Mouse (Mus musculus) T-cell, adult 2 months (primary cell): Measurements from ENCODE around the gene Xaf1.

Source experiments
- DNase-seq: peaks from one replicate; pipeline ENCODE4 v3.0.0; 2022; ENCODE audit warnings: low spot score

The Xaf1 gene

DNA sequence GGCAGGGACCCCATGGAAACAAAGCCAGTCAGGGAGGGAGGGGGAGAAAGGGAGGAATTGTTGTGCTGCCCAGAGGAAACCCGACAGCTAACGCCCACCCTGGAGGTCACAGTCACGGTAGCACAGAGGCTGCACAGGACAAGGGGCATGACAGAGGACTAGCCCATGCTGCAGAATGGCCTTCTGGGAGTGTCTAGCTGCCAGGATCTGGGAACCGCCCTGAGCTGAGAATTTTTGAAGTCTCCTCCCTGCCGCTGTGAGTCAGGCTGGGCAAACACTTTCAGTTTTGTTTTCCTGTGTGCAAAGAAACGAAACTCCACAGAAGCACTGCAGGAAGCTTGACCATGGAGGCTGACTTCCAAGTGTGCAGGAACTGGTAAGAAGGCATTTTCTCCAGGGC lies at the start of gene Xaf1:
Gene Xaf1 (plus strand): TSS at position 296 of the 400 bp plus-strand sequence.
- peak; percentile 60 for DNase-seq

DNA sequence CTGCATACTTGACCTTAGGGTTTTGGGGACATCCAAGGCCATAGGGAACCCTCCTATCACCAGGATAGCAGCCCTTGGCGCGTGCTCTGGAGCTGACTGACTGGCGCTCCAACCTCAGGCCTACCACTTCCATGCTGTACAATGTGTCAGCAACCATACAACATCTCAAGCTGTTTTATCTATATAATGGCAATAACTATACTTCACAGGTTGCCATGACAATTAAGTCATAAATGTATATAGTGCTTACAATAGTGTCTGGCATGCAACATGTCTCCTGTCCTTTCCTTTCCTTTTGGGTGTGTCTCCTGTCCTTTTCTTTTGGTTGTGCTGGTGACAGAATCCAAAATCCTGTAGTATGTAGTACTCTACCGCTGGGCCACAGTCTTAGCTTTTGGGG lies 45.8 kb upstream of the Xaf1 start:
- no peak for DNase-seq

DNA sequence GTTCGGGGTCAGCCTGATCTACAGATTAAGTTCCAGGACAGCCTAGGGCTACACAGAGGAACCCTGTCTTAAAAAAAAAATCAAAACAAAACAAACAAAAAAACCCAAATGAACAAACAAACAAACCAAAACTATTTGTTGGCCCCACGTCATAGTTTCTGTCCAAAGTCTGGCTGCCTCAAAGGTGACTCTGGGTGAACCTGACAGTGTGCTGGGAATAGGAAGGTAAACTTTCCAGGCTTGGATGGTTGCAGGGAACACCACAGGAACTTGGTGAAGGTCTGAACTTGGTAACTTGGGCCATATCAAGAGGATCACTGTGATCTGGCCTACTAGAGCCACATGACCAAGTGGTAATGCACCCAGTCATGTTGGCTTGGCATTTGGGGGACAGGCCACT lies 45.0 kb upstream of the Xaf1 start:
- DNase-seq, result no peak

DNA sequence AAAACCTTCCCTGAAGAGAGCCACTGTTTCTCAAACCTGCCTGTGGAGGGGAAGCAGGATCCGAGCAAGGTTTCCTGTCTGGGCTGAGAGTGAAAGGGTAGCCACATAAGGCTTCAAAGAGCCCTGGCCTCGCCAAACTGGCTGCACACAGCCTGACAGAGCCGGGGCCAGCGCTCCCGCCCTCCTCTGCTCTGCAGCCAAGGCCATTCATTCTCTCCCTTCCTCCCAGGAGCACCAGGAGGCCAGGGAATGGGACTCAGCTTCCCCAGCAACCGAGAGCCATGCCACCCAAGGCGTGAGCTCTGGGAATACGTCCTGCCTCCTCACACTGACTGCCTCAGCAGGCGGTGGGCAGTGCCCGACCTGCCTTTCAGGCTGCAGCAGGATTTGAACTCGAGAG lies 35.9 kb upstream of the Xaf1 start:
- no peak for DNase-seq

DNA sequence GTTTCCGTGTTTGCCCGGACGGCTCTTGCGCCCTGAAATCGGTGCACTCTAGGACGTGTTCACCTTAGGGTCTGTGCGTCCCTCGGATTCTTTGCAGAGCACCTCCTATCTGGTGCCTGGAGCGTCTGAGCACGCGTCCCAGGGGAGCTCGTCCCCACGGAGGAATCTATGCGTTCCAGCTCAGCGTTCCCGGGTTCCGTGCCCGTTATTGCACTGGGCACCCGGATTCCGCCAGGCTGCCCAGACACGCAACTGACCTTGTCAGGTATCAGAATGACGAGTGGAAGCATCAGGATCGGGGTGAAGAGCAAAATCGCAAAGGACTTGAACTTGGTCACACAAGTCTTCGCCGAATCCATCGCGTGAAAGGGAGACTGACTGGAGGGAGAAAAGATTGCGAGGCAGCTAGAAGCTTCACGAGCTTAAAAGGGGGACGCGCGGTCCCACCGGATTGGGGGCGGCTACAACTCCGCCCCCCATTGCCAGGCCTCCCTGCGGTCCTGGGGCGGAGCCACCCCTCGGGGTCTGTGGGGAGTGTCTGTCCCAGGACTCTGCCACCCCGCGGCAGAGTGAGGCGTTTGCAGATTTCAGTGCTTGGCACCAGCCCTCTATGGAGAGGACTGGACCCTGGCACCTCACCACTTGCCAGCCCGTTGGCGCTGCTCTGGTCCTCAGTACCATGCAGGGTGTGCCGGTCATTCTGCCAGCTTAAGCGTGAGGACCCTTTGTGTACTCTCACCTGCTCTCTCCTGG lies 35.0 kb upstream of the Xaf1 start:
- DNase-seq, result peak; percentile 25

DNA sequence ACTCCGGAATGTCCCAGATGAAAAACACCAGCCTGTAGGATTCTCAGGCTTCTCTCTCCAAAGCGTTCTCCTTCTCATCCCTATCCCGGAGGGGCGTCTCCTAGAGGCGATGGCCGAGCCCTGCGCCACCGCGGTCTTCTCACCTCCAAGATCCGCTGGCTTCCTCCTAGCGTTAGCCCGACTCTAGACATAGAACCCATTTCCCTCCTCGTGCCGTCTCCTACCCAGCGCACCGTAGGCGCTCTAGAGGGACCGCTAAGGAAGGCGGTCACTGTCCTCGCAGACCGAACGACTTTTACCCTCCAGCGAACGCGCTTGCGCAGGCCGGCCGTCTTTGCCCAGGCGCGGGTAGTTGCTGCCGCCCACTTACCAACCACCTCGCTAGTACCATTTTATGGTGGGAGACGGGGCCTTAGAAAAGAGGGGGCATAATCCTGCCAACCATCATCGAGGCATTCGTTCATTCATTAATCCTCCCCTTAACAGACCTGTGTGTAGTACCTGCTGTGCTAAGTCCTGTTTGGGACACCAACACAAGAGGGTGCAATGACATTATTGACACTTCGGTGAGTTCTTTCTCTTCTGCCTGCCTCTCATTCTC lies 34.4 kb upstream of the Xaf1 start, which contains the start of gene Slc13a5:
Gene Slc13a5 (minus strand): TSS at position 263 of the 601 bp plus-strand sequence.
- no peak for DNase-seq

DNA sequence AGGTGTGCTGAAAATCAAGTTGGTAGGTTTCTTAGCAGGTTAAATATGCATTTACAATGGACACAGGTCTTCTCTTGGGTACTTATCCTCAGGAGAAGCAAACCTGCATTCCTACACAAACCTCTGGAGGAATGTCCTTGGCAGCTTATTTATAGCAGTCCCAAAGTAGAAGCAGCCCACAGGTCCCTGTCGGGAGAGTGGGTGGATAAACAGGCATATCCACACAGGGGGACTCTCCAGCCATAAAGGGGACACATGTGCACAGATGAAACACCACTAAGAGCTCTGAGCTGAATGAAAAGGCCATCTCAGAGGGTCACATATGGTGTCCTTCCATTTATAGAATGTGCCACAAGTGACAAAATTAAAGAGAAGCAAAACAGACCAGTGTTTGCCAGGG lies 29.7 kb upstream of the Xaf1 start:
- no peak for DNase-seq

DNA sequence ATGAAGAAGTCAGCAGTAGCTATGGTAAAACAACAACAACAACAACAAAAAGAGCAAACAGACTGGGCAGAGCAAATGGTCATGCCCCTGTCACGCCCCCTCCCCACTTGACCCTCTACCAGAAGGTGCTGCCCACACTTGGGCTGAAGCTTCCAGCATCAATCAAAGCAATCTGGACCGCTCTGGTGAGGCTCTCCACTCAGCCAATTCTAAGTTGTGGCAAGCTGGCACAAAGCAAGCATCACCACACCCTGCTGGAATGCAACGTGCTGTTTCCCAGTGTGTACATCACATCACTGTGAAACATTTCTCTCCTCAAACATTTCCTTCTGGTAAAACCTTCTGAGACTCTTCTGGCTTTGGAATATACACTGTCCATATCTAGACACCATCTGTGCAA lies 28.1 kb upstream of the Xaf1 start:
- no peak for DNase-seq

DNA sequence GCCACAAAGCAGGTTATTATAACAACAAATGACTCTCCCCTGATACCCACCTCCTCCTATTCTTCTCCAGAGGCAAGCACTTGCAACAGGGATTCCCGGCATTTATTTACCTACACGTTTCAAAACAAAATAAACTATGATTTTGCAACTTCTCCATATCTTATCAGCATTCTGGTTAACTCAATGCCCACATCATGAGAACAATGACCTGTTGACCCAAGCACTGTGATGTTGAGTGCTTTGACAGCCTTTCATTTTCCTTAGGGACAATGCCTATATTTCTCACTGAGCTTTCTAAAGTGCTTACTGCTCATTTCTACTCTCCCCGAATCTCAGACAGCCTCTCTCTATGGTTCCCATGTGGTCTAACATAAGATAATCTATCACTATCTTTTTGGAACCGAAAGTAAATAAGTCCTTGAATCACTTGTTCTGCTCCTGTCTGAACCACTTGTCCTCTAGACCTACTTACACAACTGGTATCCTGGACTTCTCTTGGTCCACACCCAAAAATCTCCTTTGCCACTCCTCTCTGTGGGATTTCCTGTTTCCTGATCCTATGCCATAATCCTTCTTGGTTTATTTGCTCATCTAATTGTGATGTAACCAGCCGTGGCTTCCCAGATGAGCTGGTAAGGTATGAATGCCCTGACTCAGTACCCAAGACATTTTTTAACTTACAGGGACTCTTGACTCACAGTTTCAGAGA lies 20.1 kb upstream of the Xaf1 start:
- no peak for DNase-seq

DNA sequence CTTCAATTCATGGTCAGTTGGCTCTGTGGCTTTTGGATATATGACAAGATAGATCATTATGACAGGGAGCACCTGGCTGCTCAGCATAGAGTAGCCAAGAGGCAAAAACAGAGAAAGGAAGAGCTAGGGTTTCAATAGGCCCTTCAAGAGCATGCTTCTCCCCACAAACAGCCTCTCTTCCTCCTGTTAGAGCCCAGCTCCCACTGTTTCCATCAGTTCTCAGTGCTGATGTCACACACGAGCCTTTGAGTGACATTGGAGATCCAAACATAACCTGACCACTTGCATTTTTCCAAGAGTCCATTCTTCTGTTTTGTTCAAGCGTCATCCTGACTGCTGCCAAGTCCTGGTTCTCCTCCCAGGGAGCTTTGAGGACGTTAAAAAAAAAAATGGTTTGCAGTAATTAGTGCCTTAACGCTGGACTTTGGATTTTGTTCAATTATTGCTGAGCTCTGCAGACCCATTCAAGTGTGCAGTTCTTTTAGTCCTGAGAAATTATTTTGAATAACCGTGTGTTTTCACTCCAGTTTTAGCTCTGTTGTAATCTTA lies 19.5 kb upstream of the Xaf1 start:
- DNase-seq, result no peak

DNA sequence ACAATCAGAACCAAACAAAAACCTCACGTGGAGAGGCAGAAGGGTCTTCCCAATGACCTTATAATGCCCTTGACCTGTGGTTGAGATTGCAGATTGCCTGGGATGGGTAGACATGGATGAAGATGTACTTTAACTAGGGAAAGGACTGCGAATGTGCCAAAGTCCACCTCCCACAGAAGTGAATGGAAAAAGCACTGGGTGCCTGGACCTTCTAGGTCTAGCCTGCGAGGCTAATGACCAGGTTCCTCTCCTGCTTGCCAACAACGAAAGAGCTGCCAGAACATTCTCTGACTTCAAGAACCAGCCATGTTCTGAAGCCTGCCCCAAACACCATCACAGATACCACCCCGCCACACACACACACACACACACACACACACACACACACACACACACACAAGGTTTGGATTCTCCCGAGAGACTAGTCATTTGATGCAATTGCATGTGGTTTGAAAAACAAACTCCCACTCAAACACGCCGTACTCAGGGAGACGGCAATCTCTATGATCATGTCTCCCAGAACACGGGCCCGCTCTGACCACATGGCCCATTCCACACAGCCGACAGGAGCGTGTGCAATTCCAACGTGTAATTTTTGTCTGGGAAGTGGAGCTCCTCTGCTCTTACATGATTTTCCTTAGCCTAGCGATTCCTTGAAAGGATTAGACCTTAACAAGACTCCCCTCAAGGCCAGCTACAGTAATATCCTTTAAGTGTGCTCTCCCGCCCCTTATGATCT lies 17.8 kb upstream of the Xaf1 start:
- DNase-seq, result no peak

DNA sequence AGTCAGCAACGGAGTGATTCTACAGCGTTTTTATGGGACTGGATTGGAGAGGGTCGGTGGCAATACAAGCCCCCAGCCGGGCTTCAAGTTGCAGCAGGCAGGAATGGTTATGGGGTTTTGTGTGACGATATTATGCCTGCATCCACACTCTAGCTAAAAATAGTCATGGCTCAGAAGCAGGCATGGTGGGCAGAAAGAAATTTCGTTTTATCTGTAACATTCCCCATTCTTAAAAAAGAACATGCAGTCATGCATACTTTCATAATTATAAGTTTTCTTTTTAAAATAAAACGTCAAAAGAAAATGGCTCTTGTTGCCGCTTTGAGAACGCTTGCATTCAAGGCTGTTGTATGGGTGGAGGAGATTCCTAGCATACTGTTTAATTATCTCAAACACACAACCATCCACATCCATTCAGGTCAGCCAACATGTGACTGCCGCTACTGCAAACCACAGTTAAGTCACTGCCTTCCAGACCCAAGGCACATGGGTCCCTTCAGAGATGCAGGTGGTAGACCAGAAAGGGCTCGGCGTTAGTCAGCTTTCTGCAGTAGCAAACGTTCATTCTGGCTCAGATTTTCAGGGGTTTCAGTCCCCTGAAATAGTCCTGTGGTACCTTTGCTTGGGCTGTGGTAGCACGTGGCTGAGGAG lies 16.8 kb upstream of the Xaf1 start:
- DNase-seq, result no peak

DNA sequence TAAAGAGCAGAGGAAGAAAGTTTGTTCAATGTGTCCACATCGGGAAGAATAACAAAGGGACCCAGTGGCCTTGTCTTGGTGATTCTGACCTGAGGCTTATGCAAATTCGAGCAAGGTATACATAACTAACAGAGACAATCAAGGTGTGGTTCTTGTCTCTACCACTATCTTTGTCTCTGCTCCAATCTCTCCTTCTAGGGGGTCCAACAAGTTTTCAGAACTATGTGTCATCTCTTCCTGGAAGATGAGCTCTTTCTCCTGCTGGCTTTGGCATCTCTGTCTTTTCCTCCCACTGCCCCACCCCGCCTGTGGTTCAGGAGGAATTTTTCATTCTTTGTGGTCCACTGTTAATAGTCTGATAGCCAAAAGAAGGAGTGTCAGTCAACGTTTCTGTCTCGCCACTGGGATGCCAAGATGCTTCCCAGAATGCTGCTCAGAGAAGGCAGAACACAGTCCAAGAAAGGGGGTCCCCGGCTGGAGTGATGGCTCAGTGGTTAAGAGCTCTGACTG lies 15.4 kb upstream of the Xaf1 start:
- no peak for DNase-seq

DNA sequence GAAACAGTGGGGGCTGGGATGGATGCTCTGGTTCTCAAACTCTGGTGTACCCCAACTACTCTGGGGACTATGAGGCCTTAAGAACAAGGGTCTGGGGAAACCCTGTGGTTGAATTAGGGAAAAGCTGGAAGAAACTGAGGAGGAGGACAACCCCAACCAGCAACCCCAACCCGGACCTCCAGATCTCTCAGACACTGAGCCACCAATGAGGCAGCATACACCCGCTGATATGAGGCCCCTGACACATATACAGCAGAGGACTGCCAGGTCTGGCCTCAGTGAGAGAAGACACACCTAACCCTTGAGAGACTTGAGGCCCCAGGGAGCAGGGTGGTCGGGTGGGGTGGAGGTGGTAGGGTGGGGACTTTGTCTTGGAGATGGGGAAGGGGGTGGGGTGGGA lies 14.8 kb upstream of the Xaf1 start:
- DNase-seq, result no peak

DNA sequence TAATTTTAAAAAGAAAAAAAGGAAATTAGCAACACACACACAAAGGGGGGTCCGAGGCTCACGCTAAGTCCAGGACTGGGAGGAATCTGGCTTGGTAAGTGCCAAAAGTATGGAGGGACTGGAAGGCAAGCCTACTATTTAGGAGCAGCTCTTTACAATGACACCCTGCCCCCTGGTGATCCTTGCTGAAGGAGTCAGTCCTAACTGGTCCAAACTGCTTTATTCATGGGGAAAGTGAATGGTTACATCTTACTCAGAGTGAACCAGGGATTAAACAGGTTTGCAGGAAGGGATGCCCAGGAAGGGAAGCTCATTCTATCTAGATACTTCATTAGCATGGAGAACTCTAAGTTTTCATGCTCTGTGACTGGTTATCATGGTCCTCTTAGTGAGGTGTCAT lies 14.3 kb upstream of the Xaf1 start:
- no peak for DNase-seq

DNA sequence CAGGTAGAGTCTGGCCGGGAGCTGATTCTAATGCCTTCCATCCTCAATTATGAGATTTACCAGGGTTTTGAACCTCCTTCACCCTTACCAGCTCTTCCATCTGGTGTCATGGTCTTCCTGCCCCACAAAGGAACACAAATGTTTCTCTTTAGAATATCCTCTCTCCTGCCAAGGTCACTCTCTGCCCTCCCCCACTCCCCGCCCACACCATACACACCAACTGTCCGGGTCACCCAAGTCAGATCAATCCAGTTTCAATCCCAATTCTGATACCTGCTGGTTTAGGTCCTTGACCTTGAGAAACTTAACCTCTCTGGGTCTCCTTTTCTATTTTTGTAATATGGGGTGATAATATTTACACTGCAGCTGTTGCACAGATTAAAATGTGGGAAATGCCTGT lies 13.9 kb upstream of the Xaf1 start:
- no peak for DNase-seq

DNA sequence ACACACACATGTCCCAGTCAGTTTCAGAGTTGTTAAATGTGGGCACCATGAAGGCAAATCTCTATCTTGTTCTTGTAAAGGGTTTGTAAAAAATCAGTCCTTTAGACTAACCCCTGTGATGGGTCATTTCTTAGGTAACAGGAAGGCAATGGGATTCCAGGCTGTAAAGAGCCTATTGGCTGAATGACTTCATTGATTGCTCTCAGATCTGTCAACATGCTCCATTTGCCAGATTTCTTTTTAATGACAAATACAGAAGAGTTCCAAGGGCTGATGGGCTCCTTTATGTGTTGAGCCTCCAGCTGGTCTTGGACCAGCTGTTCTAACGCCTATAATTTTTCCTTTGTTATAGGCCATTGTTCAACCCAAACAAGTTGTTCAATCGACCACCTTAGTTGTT lies 8.3 kb upstream of the Xaf1 start:
- DNase-seq, result no peak

DNA sequence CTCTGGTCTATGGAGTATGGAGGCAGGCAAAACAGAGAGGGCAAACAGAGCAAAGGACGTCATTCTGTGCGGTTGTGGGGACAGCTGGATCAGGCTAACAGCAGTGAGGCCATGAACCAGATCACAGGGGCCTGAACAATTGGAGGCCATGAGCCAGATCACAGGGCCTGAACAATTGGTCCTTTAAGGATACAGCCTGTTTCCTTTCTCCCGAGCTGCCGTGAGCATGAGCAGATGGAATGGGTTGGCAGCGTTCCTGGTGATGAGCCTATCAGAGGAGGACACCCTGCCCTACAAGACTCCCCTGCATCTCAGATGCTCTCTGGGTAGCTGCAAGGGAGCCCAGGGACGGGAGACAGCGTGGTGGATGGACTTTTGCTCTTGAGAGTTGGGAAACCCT lies 801 bp downstream of the Xaf1 start:
- DNase-seq, result no peak

DNA sequence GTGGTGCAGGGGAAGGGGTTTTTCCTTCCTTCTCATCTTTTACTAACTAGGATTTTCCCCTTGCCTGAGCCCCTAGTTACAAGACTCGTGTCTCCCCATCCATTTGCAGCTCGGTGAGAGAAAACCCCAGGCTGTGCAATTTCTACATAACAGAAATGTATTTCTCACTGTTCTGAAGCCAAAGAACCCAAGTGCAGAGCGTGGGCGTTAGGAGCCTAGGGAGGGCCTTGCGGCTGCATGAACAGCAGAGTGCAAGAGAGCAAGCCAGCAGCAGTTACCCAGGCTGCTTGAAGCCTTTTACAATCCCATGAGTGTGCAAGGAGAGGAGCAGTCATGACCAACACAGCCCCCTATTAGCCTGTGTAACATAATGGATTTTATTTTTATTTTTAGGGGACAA lies 6.0 kb downstream of the Xaf1 start:
- DNase-seq, result no peak

DNA sequence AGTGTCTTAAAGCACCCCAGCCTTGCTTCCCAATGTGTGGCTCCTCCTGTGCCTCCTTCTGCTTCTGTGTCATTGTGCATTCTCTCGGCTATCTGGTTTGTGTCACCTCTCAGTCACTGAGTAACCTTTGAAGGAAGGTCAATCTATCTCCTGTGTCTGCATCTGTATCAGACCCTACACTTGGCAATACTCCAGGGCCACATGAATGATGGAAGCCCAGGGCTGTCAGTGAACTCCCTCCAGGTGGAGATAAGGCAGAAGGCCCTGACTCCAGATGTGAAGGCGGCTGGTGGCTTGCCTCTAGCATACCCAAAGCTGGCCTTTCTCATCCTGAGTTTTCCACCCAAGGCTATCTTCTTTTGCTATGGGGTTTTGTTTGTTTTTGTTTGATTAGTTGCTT lies 7.6 kb downstream of the Xaf1 start:
- no peak for DNase-seq

DNA sequence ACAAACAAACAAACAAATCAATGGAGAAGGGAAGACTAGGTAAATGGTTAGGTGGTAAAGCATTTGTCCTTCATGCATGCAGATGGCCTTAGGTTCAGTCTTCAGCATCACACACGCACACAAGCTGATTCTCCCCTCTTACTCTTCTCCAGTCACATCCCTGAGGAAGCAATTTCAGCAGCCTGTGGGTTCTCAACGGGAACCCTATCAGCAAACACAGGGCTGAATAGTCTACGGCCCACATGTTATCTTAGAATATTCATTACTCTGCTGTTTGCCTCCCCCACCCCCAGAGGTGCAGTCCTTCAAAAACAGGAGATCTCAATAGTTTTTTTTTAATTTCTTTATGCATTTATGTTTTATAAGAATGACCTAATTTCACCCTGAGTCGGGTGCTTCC lies 9.1 kb downstream of the Xaf1 start:
- no peak for DNase-seq
